Mouse (Mus musculus) heart, postnatal 0 days (tissue): ENCODE data around the gene Bcl2l14.

Experiments used
- CTCF ChIP-seq: IDR thresholded peaks from 2 replicates; pipeline ENCODE4 v1.5.1; 2016; ENCODE audit warnings: antibody characterized with exemption, control low read depth, low read depth
- EP300 ChIP-seq: IDR thresholded peaks from 2 replicates; pipeline ENCODE4 v1.6.1; 2016; ENCODE audit warnings: antibody characterized with exemption, low read depth

DNA sequence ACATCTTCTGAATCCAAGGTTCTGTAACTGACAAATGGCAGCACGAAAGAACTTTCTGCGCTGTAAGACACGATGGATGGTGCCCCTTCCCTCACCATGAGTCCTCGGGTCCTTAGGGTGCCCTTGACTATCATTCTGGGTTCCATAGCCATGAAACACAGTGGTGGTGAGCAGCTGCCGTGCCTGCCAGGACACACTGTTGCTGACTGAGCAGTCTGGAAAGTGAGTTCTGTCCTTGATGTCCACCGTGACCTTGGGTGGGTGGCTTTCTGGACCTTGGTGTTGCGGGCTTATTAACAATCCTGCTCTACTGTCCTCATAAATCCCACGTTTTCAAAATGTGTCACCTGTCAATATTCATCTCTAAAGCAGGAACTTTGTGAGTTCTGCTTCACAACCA is 6.2 kb upstream of the Bcl2l14 start:
- TF ChIP-seq CTCF (no peak), EP300 (no peak)
